Mouse (Mus musculus) intestine, postnatal 0 days (tissue): ENCODE results near the gene Rergl. TPM values are rescaled to one million over a fixed set of nuclear protein-coding genes. Genes with fewer than 3 reads are reported as not detected.

Experiments used
- ATAC-seq: fragments of 200-750 bp; cut with Nextera tagmentation; 2 replicates; pipeline ENCODE4 v1.8.0; 2017; ENCODE audit warnings: mild to moderate bottlenecking, moderate TSS enrichment, moderate library complexity
- H3K27ac ChIP-seq: fragments of 300-500 bp; sonication (generic); 2 replicates; pipeline ENCODE4 v1.5.1; 2014; ENCODE audit warnings: mild to moderate bottlenecking, low read depth, low read length, moderate library complexity
- H3K27me3 ChIP-seq: fragments of 300-500 bp; sonication (generic); replicated peaks from 2 replicates; pipeline ENCODE4 v1.6.1; 2014; ENCODE audit warnings: low read length, mixed read lengths; ENCODE audit not compliant: control insufficient read depth, insufficient read depth
- H3K36me3 ChIP-seq: fragments of 300-500 bp; sonication (generic); 2 replicates; pipeline ENCODE4 v1.6.1; 2014; ENCODE audit warnings: mild to moderate bottlenecking, moderate library complexity; ENCODE audit not compliant: control insufficient read depth, insufficient read depth
- H3K4me1 ChIP-seq: fragments of 300-500 bp; sonication (generic); replicated peaks from 2 replicates; pipeline ENCODE4 v1.6.1; 2014; ENCODE audit warnings: antibody characterized with exemption, low read length, mixed read lengths; ENCODE audit not compliant: control insufficient read depth, insufficient read depth
- H3K4me2 ChIP-seq: fragments of 300-500 bp; sonication (generic); replicated peaks from 2 replicates; pipeline ENCODE4 v1.6.1; 2014; ENCODE audit warnings: low read depth, mild to moderate bottlenecking, moderate library complexity
- H3K4me3 ChIP-seq: fragments of 300-500 bp; sonication (generic); 2 replicates; pipeline ENCODE4 v1.5.1; 2014; ENCODE audit warnings: low read depth, low read length
- H3K9ac ChIP-seq: fragments of 300-500 bp; sonication (generic); 2 replicates; pipeline ENCODE4 v1.6.1; 2014; ENCODE audit warnings: mild to moderate bottlenecking, low read depth, low read length
- H3K9me3 ChIP-seq: fragments of 300-500 bp; sonication (generic); 2 replicates; pipeline ENCODE4 v1.6.1; 2016; ENCODE audit warnings: mixed run types; ENCODE audit not compliant: control insufficient read depth
- CTCF ChIP-seq: sonication (generic); IDR thresholded peaks from 2 replicates; pipeline ENCODE4 v1.5.1; 2016; ENCODE audit warnings: low read depth, mild to moderate bottlenecking, control low read depth, antibody characterized with exemption, moderate library complexity
- WGBS: fragments of 180-500 bp; shearing (Covaris S2); extraction: QIAGEN DNeasy Blood & Tissue Kit; methylation state at CpG from one replicate; pipeline ENCODE4 v1.1.7; 2014; 5-methylcytosine and 5-hydroxymethylcytosine counted together
- polyA plus RNA-seq: library from polyadenylated mRNA; unstranded; fragments of >200 nt; fragmentation: Nextera tagmentation; extraction: Ambion mirVana; gene quantifications from 2 replicates; pipeline ENCODE4 v1.2.1, GENCODE M21; 2015

Rergl gene
- polyA plus RNA-seq: 0.31 and 0.60 TPM in 2 replicates

DNA sequence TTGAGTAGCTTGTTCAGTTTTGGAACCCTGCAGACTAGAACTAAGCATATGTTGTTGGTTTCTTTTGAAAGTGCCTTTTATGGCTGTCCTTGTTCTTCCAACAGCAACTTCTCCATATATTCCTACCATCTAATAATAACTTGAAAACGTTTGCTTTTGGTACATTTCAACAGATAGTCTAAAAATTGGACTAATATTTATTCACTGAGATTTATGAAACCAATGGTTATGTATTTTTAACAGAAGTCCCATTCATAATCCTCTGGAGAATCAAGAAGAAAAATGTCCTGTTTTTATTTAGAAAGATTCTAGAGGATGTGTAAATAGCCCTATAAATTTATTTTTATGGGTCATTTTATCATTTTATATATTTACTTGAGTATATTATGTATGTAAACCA, at the start of gene Rergl:
TSS of gene Rergl (minus strand) at position 101 of the 400 bp plus-strand sequence.
- Histone ChIP-seq H3K4me2 (no peak within 1 kb of the TSS), H3K36me3 (no peaks in the 10 kb centered on the region), H3K27me3 (no peaks in the 10 kb centered on the region), H3K9me3 (no peaks in the 10 kb centered on the region), H3K4me1 (no peaks in the 10 kb centered on the region), H3K9ac (no peak within 1 kb of the TSS), H3K4me3 (no peak within 1 kb of the TSS), H3K27ac (no peak within 1 kb of the TSS)
- ATAC-seq: no peak
- TF ChIP-seq CTCF: no peak
- WGBS: 15% methylated on average over 1 of the region's 1 CpGs

DNA sequence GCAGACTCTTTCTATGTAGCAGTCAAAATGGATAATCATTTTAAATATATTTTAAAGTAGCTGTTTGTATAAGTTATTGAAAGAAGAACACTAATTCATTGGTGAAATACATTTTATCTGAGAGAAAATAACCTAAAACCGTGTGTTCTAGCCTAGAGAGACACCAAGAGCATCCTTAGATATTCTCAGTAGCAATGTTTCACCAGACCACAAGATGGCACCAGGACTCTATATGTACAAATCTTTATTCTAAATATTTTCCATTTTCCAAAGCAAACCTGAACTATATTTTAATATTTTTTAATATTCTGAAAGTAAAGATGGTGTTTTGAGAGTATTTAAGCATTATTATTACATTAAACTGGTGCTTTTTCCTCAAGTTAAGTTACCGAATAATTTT, 36.7 kb upstream of the Rergl start:
- Histone ChIP-seq H3K36me3 (no peaks in the 10 kb centered on the region), H3K4me3 (no peak overlapping the region), H3K9me3 (no peaks in the 10 kb centered on the region), H3K4me2 (no peak overlapping the region), H3K27ac (no peak overlapping the region), H3K9ac (no peak overlapping the region), H3K27me3 (no peaks in the 10 kb centered on the region), H3K4me1 (no peaks in the 10 kb centered on the region)
- no peak for ATAC-seq
- TF ChIP-seq CTCF: peak; percentile 60
- 52% methylated on average over 2 of the region's 2 CpGs for WGBS

DNA sequence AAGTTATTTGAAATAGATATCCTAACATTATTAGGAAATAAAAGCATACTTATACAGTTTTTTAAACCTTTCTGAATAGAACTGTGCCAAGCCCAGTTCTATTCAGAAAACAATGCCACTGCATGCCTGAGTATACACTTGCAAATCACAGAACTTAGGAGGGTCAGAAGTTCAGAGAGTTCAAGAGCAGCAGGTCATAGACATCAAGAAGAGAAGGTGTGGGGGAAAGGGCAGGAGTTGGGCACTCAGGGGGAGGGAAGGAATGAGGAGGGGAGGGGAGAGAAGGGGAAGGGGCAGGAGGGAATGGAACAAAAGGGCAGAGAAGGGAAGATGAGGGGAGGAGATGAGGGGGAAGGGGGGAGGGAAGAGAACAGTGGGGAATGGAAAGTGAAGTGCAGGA, 23.6 kb upstream of the Rergl start:
- Histone ChIP-seq H3K9ac (no peak overlapping the region), H3K9me3 (no peaks in the 10 kb centered on the region), H3K4me1 (no peaks in the 10 kb centered on the region), H3K4me3 (no peak overlapping the region), H3K4me2 (no peak overlapping the region), H3K27ac (no peak overlapping the region), H3K36me3 (no peaks in the 10 kb centered on the region), H3K27me3 (no peaks in the 10 kb centered on the region)
- no peak for TF ChIP-seq CTCF
- no peak for ATAC-seq

DNA sequence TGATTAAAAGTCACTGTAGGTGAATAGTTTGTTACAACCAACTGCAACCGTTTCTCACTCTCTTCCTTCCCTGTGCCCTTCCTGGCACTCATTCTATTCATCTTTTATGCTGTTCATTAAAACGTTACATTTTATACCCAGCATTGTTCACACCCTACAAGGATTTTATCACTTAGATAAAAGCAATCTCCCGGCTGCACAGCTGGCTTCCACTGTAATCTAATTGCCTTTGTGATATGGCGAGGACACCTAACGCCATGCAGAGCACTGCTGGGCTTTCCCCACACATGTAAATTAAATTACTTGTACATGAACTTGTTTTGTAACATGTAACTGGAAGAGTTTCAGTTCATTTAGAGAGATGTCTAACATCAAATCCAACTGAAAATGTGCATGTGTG, 22.5 kb upstream of the Rergl start:
- H3K9me3 ChIP-seq: no peaks in the 10 kb centered on the region
- H3K4me2 ChIP-seq: no peak overlapping the region
- WGBS: 34% methylated on average over 5 of the region's 5 CpGs
- no peaks in the 10 kb centered on the region for H3K27me3 ChIP-seq
- H3K4me1 ChIP-seq: no peaks in the 10 kb centered on the region
- H3K4me3 ChIP-seq: no peak overlapping the region
- H3K27ac ChIP-seq: no peak overlapping the region
- TF ChIP-seq CTCF: no peak
- no peak overlapping the region for H3K9ac ChIP-seq
- ATAC-seq: no peak
- H3K36me3 ChIP-seq: no peaks in the 10 kb centered on the region

DNA sequence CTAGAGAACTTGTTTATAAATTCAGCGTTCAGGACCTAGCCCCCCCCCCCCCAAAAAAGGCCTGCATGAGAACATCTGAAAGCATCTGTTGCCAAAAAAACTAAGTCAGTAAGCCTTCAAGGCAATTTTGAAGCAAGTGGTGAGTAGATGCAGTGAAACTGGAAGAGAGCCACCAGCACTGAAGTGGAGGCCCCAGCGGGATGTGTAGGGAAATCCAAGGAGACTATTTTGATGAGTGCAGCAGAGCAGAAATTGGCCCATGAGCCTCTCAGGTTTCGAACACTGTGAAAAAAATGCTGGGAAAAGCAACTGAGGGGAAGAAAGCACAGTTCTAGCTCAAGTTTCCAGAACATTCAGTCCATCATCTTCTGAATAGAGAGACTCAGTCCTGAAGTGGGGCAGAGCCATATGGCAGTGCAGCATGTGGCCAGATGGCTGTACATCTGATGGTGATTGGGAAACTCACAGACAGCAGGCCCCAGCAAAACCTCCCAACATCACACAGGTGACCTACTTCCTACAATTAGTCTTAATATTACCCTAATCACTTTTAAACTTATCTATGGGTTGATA, 13.2 kb upstream of the Rergl start:
- H3K9me3 ChIP-seq: no peaks in the 10 kb centered on the region
- no peak overlapping the region for H3K27ac ChIP-seq
- no peaks in the 10 kb centered on the region for H3K36me3 ChIP-seq
- H3K4me2 ChIP-seq: no peak overlapping the region
- WGBS: 73% methylated on average over 3 of the region's 3 CpGs
- no peak for ATAC-seq
- H3K9ac ChIP-seq: no peak overlapping the region
- H3K4me3 ChIP-seq: no peak overlapping the region
- no peaks in the 10 kb centered on the region for H3K4me1 ChIP-seq
- no peak for TF ChIP-seq CTCF
- H3K27me3 ChIP-seq: no peaks in the 10 kb centered on the region

GRCm38 (mm10) chr6:139479730-139480129, 22.0 kb downstream of the Rergl start:
- Histone ChIP-seq H3K9ac (no peak overlapping the region), H3K4me3 (no peak overlapping the region), H3K4me1 (no peaks in the 10 kb centered on the region), H3K27ac (no peak overlapping the region), H3K4me2 (no peak overlapping the region), H3K27me3 (no peaks in the 10 kb centered on the region), H3K9me3 (no peaks in the 10 kb centered on the region), H3K36me3 (no peaks in the 10 kb centered on the region)
- ATAC-seq: no peak
- TF ChIP-seq CTCF: no peak

DNA sequence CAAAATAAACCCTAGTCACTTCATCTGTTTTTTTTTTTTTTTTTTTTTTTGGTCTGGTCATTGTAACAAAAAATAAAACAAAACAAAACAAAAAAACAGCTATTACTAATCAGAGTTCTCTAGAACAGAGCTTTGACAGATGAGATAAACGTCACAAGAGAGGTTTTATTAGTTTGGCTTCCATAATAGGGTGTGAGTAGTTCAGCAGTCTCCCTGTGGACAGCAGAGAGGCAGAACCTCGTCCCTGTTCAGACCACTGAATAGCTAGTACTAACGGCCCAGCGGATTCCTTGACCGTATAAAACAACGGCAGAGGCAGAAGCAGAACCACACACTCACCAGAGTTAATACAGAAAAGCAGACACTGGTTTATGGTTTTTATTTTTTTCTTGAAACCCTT, 36.8 kb downstream of the Rergl start:
- no peak overlapping the region for H3K4me2 ChIP-seq
- no peak overlapping the region for H3K9ac ChIP-seq
- no peak for TF ChIP-seq CTCF
- no peaks in the 10 kb centered on the region for H3K4me1 ChIP-seq
- WGBS: 61% methylated on average over 6 of the region's 6 CpGs
- H3K4me3 ChIP-seq: no peak overlapping the region
- no peaks in the 10 kb centered on the region for H3K36me3 ChIP-seq
- no peaks in the 10 kb centered on the region for H3K9me3 ChIP-seq
- ATAC-seq: no peak
- H3K27ac ChIP-seq: no peak overlapping the region
- no peaks in the 10 kb centered on the region for H3K27me3 ChIP-seq
